Mouse (Mus musculus): ENCODE results near the gene Rabif. TPM values are rescaled to one million over a fixed set of nuclear protein-coding genes. Genes with fewer than 3 reads are reported as not detected.

Rabif gene
- polyA plus RNA-seq, 1 experiment from 2014 or later = 78.5 TPM

- no peaks in the 10 kb centered on the region for H3K9me3 ChIP-seq (replicated peaks; ENCODE audit: control insufficient read depth, low read length, poor library complexity, severe bottlenecking)
- no peak overlapping the region for H3K4me3 ChIP-seq (ENCODE audit: low read depth, low read length)
- H3K27ac ChIP-seq (ENCODE audit: low read length) = no peak overlapping the region
- ATAC-seq = no peak
- H3K36me3 ChIP-seq (ENCODE audit: control insufficient read depth, insufficient read depth, low read length) = no peaks in the 10 kb centered on the region
- H3K9ac ChIP-seq (ENCODE audit: low read depth, low read length) = no peak overlapping the region
- H3K4me1 ChIP-seq (ENCODE audit: control insufficient read depth, insufficient read depth, low read length) = peaks cover 2% of the 10 kb centered on the region; the same call in 1 of the 2 replicates
- no peak overlapping the region for H3K4me2 ChIP-seq (ENCODE audit: low read length)
- H3K27me3 ChIP-seq (ENCODE audit: control insufficient read depth, insufficient read depth, low read depth, low read length) = no peaks in the 10 kb centered on the region
- 73% methylated on average over 3 of the region's 3 CpGs for WGBS
These were observed 57.9 kb downstream of the Rabif start for GRCm38 (mm10) chr1:134552396-134552795.

- Histone ChIP-seq H3K9me3 (replicated peaks; ENCODE audit: control insufficient read depth, low read length, poor library complexity, severe bottlenecking) (no peaks in the 10 kb centered on the region), H3K4me1 (ENCODE audit: control insufficient read depth, insufficient read depth, low read length) (peaks cover 9% of the 10 kb centered on the region), H3K4me3 (ENCODE audit: low read depth, low read length) (no peak overlapping the region), H3K9ac (ENCODE audit: low read depth, low read length) (no peak overlapping the region), H3K36me3 (ENCODE audit: control insufficient read depth, insufficient read depth, low read length) (no peaks in the 10 kb centered on the region), H3K27me3 (ENCODE audit: control insufficient read depth, insufficient read depth, low read depth, low read length) (no peaks in the 10 kb centered on the region), H3K27ac (ENCODE audit: low read length) (no peak overlapping the region), H3K4me2 (ENCODE audit: low read length) (peak overlapping the region; percentile 76)
- no peak for ATAC-seq
- 32% methylated on average over 13 of the region's 13 CpGs for WGBS
These were observed 60.9 kb downstream of the Rabif start for GRCm38 (mm10) chr1:134555240-134555870.

- 1% methylated on average over 34 of the region's 46 CpGs for WGBS
- H3K9me3 ChIP-seq (replicated peaks; ENCODE audit: control insufficient read depth, low read length, poor library complexity, severe bottlenecking) = no peaks in the 10 kb centered on the region
- peak overlapping the region; percentile 90 for H3K9ac ChIP-seq (ENCODE audit: low read depth, low read length)
- H3K4me3 ChIP-seq (ENCODE audit: low read depth, low read length) = peak overlapping the region; percentile 74
- ATAC-seq = peak; percentile 59
- peaks cover 9% of the 10 kb centered on the region for H3K4me1 ChIP-seq (ENCODE audit: control insufficient read depth, insufficient read depth, low read length)
- no peaks in the 10 kb centered on the region for H3K27me3 ChIP-seq (ENCODE audit: control insufficient read depth, insufficient read depth, low read depth, low read length)
- H3K4me2 ChIP-seq (ENCODE audit: low read length) = peak overlapping the region; percentile 76
- no peaks in the 10 kb centered on the region for H3K36me3 ChIP-seq (ENCODE audit: control insufficient read depth, insufficient read depth, low read length)
- H3K27ac ChIP-seq (ENCODE audit: low read length) = peak overlapping the region; percentile 96
These were observed 61.6 kb downstream of the Rabif start for GRCm38 (mm10) chr1:134555871-134556670.

- Histone ChIP-seq H3K36me3 (ENCODE audit: control insufficient read depth, insufficient read depth, low read length) (no peaks in the 10 kb centered on the region), H3K4me3 (ENCODE audit: low read depth, low read length) (peak overlapping the region; percentile 74), H3K9ac (ENCODE audit: low read depth, low read length) (peak overlapping the region; percentile 90), H3K4me2 (ENCODE audit: low read length) (peak overlapping the region; percentile 76), H3K4me1 (ENCODE audit: control insufficient read depth, insufficient read depth, low read length) (peaks cover 9% of the 10 kb centered on the region), H3K9me3 (replicated peaks; ENCODE audit: control insufficient read depth, low read length, poor library complexity, severe bottlenecking) (no peaks in the 10 kb centered on the region), H3K27me3 (ENCODE audit: control insufficient read depth, insufficient read depth, low read depth, low read length) (no peaks in the 10 kb centered on the region), H3K27ac (ENCODE audit: low read length) (peak overlapping the region; percentile 96)
- under 1% methylated on average over 35 of the region's 35 CpGs for WGBS
- ATAC-seq = peak; percentile 96
These were observed 62.3 kb downstream of the Rabif start for GRCm38 (mm10) chr1:134556671-134557218.

Other genes starting within 250 kb of the Rabif start
- gene Myog, start 204.7 kb upstream of the Rabif start, polyA plus RNA-seq (2015; fragmentation: Nextera tagmentation; extraction: Ambion mirVana) = 0.13 and 0.14 TPM in 2 replicates
- gene Ppfia4, start 161.7 kb upstream of the Rabif start, polyA plus RNA-seq (2015; fragmentation: Nextera tagmentation; extraction: Ambion mirVana) = 20.2 and 25.6 TPM in 2 replicates
- gene Tmem183a, start 132.7 kb upstream of the Rabif start, polyA plus RNA-seq (2015; fragmentation: Nextera tagmentation; extraction: Ambion mirVana) = 155 and 159 TPM in 2 replicates
- not detected in 2 replicates for gene 4933406M09Rik, start 108.7 kb upstream of the Rabif start, polyA plus RNA-seq (2015; fragmentation: Nextera tagmentation; extraction: Ambion mirVana)
- 11.4 and 12.2 TPM in 2 replicates for gene Cyb5r1, start 89.1 kb upstream of the Rabif start, polyA plus RNA-seq (2015; fragmentation: Nextera tagmentation; extraction: Ambion mirVana)
- 77.1 and 82.6 TPM in 2 replicates for gene Adipor1, start 79.3 kb upstream of the Rabif start, polyA plus RNA-seq (2015; fragmentation: Nextera tagmentation; extraction: Ambion mirVana)
- 37.6 and 37.9 TPM in 2 replicates for gene Klhl12, start 39.1 kb upstream of the Rabif start, polyA plus RNA-seq (2015; fragmentation: Nextera tagmentation; extraction: Ambion mirVana)
- not detected in 2 replicates for gene Mgat4e, start 55.0 kb downstream of the Rabif start, polyA plus RNA-seq (2015; fragmentation: Nextera tagmentation; extraction: Ambion mirVana)
- gene Kdm5b, start 65.5 kb downstream of the Rabif start, polyA plus RNA-seq (2015; fragmentation: Nextera tagmentation; extraction: Ambion mirVana) = 66.5 and 78.9 TPM in 2 replicates
- 2.3 and 4.1 TPM in 2 replicates for gene Syt2, start 152.0 kb downstream of the Rabif start, polyA plus RNA-seq (2015; fragmentation: Nextera tagmentation; extraction: Ambion mirVana)